Mouse (Mus musculus) lung, embryonic 15.5 days (tissue): ENCODE data around the gene BC016579. TPM values are rescaled to one million over a fixed set of nuclear protein-coding genes. Genes with fewer than 3 reads are reported as not detected.

ENCODE experiments used
- ATAC-seq: fragments of 200-750 bp; cut with Nextera tagmentation; 2 replicates; pipeline ENCODE4 v1.8.0; 2017; ENCODE audit warnings: moderate number of reproducible peaks, borderline replicate concordance; ENCODE audit not compliant: low FRiP score, low TSS enrichment; ENCODE audit errors: extremely low read depth
- H3K27ac ChIP-seq: fragments of 300-500 bp; sonication (generic); 2 replicates; pipeline ENCODE4 v1.5.1; 2015; ENCODE audit warnings: moderate library complexity, mild to moderate bottlenecking, inconsistent platforms
- H3K27me3 ChIP-seq: fragments of 300-500 bp; sonication (generic); 2 replicates; pipeline ENCODE4 v1.6.1; 2015; ENCODE audit warnings: inconsistent platforms
- H3K36me3 ChIP-seq: fragments of 300-500 bp; sonication (generic); 2 replicates; pipeline ENCODE4 v1.6.1; 2015; ENCODE audit warnings: inconsistent platforms
- H3K4me1 ChIP-seq: fragments of 300-500 bp; sonication (generic); 2 replicates; pipeline ENCODE4 v1.6.1; 2015; ENCODE audit warnings: inconsistent platforms
- H3K4me2 ChIP-seq: fragments of 300-500 bp; sonication (generic); 2 replicates; pipeline ENCODE4 v1.6.1; 2015; ENCODE audit warnings: inconsistent platforms, mild to moderate bottlenecking, moderate library complexity
- H3K4me3 ChIP-seq: fragments of 300-500 bp; sonication (generic); 2 replicates; pipeline ENCODE4 v1.5.1; 2015; ENCODE audit warnings: mild to moderate bottlenecking, inconsistent platforms
- H3K9ac ChIP-seq: fragments of 300-500 bp; sonication (generic); 2 replicates; pipeline ENCODE4 v1.6.1; 2015; ENCODE audit warnings: inconsistent platforms
- H3K9me3 ChIP-seq: fragments of 300-500 bp; sonication (generic); 2 replicates; pipeline ENCODE4 v1.6.1; 2016; ENCODE audit warnings: inconsistent platforms
- WGBS: fragments of 180-500 bp; shearing (Covaris S2); methylation state at CpG from one replicate; pipeline ENCODE4 v1.1.7; 2015; 5-methylcytosine and 5-hydroxymethylcytosine counted together
- polyA plus RNA-seq: library from polyadenylated mRNA; unstranded; fragments of >200 nt; fragmentation: Nextera tagmentation; extraction: Ambion mirVana; gene quantifications from 2 replicates; pipeline ENCODE4 v1.2.1, GENCODE M21; 2015

Gene BC016579
- polyA plus RNA-seq, 1 experiment from 2014 or later: 0.55 TPM

DNA sequence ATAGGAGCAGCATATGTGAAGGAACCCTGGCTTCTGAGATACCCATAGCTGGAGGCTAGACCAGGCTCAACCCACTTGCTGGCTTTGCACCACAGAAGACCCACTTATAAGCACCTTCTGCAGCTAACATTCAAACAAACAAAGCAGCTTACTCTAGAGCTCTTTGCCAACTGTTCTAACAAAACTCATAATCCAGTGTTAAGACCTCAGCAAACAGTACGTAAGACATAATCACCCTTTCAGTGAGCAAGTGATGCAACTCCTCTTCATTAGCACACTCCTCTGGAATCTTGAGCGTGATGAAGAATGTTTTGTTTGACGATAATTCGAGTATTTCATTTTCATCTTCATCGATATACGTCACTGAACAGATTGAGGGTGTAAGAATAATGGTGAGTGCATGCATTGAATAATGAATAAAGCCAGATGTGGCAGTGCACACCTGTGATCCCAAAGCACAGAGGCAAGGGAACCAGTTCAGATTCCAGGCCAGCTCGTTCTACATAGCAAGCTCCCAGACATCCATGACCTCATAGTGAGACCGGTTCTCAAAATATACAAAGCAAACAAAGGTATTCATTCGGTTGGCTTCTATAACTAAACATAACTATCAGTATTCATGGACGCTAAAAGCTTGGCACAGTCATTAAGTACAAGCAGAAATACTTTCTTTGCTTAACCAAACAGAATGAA lies 13.7 kb downstream of the BC016579 start:
- no peaks in the 10 kb centered on the region for H3K4me1 ChIP-seq
- no peak for ATAC-seq
- 44% methylated on average over 10 of the region's 10 CpGs for WGBS
- no peaks in the 10 kb centered on the region for H3K9me3 ChIP-seq
- no peak overlapping the region for H3K4me3 ChIP-seq
- H3K36me3 ChIP-seq: no peaks in the 10 kb centered on the region
- H3K27me3 ChIP-seq: peaks cover 5% of the 10 kb centered on the region; the same call in 1 of the 2 replicates
- H3K27ac ChIP-seq: no peak overlapping the region
- H3K9ac ChIP-seq: no peak overlapping the region
- H3K4me2 ChIP-seq: no peak overlapping the region

DNA sequence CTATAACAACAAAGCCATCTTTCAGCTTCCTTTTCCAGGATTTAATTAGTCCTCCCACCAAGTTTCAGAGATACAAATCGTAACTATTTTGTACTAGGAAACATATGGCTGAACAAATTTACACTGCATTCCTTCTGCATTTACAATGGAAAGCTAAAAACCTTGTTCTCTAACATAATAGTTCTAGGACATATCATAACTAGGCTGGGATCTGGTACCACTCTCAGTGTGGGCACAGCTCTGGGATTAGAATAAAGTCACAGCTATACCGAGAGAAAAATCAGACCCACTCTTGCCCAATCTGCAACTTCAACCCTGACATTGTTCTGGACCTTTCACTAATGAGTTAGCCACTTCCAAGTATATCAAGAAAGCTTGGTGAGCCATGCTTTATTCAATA lies 18.0 kb downstream of the BC016579 start:
- H3K4me3 ChIP-seq: no peak overlapping the region
- no peak overlapping the region for H3K9ac ChIP-seq
- H3K27ac ChIP-seq: no peak overlapping the region
- no peaks in the 10 kb centered on the region for H3K36me3 ChIP-seq
- H3K4me1 ChIP-seq: no peaks in the 10 kb centered on the region
- H3K4me2 ChIP-seq: no peak overlapping the region
- peaks cover 9% of the 10 kb centered on the region; the same call in 1 of the 2 replicates for H3K27me3 ChIP-seq
- ATAC-seq: no peak
- 73% methylated on average over 2 of the region's 2 CpGs for WGBS
- H3K9me3 ChIP-seq: no peaks in the 10 kb centered on the region

DNA sequence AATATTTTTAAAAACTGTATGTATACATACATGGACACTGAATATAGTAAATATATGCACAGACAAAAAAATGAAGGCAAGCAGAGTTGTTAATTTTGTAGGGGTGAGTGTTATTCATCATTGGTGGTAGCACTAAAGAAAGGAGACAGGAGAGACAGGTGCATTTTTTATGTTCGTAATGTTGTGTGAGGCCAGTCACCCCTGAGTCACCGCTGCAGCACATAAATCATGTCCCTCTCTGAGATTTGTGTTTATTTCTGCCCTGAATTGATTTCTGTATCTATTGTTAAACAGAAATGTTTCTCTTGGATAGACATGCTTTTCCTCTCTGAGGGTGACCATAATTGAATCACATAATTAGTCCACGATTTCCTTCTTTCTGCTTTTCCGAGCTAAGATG lies 21.4 kb downstream of the BC016579 start:
- Histone ChIP-seq H3K9me3 (no peaks in the 10 kb centered on the region), H3K36me3 (no peaks in the 10 kb centered on the region), H3K27me3 (peaks cover 5% of the 10 kb centered on the region; the same call in 1 of the 2 replicates), H3K4me1 (peaks cover 4% of the 10 kb centered on the region; the same call in 1 of the 2 replicates), H3K4me2 (no peak overlapping the region), H3K4me3 (no peak overlapping the region), H3K9ac (no peak overlapping the region), H3K27ac (no peak overlapping the region)
- 60% methylated on average over 4 of the region's 4 CpGs for WGBS
- no peak for ATAC-seq

DNA sequence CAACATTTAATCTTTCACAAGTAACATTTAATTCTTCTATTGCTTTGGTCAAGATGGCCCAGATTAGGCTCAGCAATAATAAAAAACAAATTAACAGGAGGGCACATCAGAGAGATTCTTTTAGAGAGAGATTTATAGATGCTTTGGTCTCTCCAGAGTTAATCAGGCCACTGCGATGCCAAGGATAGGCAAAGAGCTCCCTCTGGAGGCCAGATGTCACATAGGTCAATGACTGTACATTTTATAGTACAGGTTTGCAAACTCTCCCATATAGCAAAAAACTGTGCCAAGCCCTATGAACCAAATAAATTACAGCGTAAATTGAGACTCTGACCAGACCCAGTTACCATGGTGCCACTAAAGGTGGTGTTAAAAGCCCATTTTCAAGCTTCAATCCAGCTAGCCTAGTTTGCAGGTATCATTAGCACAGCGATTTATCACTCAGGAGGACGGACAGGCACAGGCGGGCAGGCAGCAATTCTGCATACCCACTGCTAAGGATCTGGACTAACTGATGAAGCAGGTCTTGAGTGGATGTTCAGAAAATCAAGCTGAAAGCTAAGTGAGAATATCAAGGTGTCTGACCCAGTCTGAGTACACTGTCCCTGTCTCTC lies 23.4 kb downstream of the BC016579 start:
- Histone ChIP-seq H3K4me2 (no peak overlapping the region), H3K9ac (no peak overlapping the region), H3K36me3 (no peaks in the 10 kb centered on the region), H3K4me3 (no peak overlapping the region), H3K4me1 (peaks cover 4% of the 10 kb centered on the region; the same call in 1 of the 2 replicates), H3K9me3 (no peaks in the 10 kb centered on the region), H3K27ac (no peak overlapping the region), H3K27me3 (peaks cover 5% of the 10 kb centered on the region; the same call in 1 of the 2 replicates)
- WGBS: 51% methylated on average over 5 of the region's 5 CpGs
- peak; percentile 69; the same call in 1 of the 2 replicates for ATAC-seq

DNA sequence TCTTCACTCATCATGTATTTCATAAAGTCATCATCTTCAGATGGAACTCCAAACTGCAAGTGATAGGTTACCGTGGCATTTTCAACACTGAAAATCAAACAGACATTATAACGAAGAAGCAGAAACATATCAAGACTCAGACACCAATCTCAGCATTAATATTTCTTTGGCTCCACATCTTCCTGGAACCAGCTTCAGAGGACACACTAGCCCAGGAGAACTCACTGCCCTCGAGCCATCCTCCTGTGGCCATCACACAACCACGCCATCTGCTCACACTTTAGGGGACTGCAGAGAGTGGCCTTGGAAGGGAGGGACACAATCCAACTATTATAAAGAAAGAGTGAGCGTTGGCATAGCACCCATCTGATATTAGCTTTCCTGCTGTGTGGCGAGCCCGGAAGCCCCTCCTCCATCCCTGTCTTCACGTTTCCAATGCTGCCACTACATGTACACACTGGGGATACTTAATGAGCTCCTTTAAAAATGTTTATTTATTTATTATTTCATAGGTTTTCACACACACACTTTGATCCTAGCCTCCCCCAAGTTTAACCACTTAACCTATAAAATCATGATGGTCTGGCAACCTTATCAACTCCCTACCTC lies 24.3 kb downstream of the BC016579 start:
- no peak overlapping the region for H3K27ac ChIP-seq
- peaks cover 4% of the 10 kb centered on the region; the same call in 1 of the 2 replicates for H3K4me1 ChIP-seq
- no peak overlapping the region for H3K4me2 ChIP-seq
- 52% methylated on average over 8 of the region's 8 CpGs for WGBS
- H3K9ac ChIP-seq: no peak overlapping the region
- H3K36me3 ChIP-seq: no peaks in the 10 kb centered on the region
- no peaks in the 10 kb centered on the region for H3K9me3 ChIP-seq
- peak; percentile 27; the same call in 1 of the 2 replicates for ATAC-seq
- H3K4me3 ChIP-seq: no peak overlapping the region
- peaks cover 1% of the 10 kb centered on the region; the same call in 1 of the 2 replicates for H3K27me3 ChIP-seq

DNA sequence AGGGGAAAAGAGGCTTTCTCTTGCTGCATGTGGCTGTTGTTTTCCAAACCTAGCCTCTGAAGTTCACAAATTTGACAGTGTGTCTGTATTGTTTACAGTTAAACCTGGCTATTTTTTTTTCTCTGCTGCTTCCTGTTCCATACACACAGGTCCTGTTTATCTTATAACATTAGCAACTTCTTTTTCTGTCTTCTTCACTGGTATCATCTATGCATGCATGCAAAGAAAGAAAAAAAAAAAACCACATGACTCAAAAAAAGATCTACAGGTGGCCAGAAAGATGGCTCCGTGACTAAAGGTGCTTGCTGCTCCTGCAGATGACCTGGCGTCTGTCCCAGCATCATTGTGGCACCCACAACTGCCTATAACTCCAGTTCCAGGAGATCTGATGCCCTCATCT lies 28.5 kb downstream of the BC016579 start:
- WGBS: 65% methylated on average over 2 of the region's 2 CpGs

DNA sequence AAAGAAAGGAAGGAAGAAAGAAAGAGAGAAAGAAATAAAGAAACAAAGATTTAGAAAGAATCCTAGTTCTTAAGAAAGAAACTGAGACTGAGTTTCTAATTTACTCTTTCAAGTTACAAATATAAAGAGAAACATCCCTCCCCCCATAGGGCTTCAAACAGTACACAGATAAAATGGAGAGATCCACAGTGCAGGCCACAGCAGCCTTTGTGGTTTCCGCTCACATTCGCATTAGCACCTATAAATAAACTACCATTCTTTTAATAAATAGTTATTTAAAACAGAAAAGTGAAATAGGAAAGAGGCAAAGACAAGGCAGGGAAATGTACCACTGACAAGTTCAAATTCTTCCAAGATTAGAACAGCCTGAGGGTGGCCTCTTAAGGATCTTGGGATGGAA lies 29.1 kb downstream of the BC016579 start:
- Histone ChIP-seq H3K4me3 (no peak overlapping the region), H3K4me1 (peaks cover 5% of the 10 kb centered on the region; the same call in 1 of the 2 replicates), H3K9me3 (no peaks in the 10 kb centered on the region), H3K27me3 (no peaks in the 10 kb centered on the region), H3K4me2 (no peak overlapping the region), H3K36me3 (no peaks in the 10 kb centered on the region), H3K27ac (no peak overlapping the region), H3K9ac (no peak overlapping the region)
- WGBS: 75% methylated on average over 2 of the region's 2 CpGs
- no peak for ATAC-seq

More for the DNA sequence above, 28.5 kb downstream of the BC016579 start:
- Histone ChIP-seq H3K9ac (no peak overlapping the region), H3K36me3 (no peaks in the 10 kb centered on the region), H3K4me2 (no peak overlapping the region), H3K27me3 (no peaks in the 10 kb centered on the region), H3K4me1 (peaks cover 4% of the 10 kb centered on the region; the same call in 1 of the 2 replicates), H3K9me3 (no peaks in the 10 kb centered on the region), H3K27ac (no peak overlapping the region), H3K4me3 (no peak overlapping the region)
- ATAC-seq: no peak

DNA sequence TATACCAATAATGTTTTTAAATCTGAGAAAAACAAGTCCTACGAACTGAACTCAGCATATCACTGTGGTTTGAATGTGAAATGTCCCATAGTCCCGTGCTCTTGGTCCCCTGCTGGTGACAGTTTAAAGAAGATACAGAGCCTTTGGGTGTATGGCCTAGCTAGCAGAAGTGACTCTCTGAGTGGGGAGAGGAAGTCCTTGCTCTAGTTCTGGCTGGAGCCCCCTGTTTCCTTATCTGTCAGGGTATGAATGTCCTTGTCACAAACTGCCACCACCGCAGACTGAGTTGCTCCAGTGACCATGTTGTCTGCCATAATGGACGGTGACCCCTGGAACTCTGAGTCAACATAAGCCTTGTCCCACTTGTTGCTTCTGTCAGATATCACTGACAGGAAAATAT lies 30.6 kb downstream of the BC016579 start:
- no peaks in the 10 kb centered on the region for H3K27me3 ChIP-seq
- ATAC-seq: no peak
- 82% methylated on average over 4 of the region's 4 CpGs for WGBS
- no peak overlapping the region for H3K27ac ChIP-seq
- H3K9me3 ChIP-seq: no peaks in the 10 kb centered on the region
- no peaks in the 10 kb centered on the region for H3K36me3 ChIP-seq
- H3K4me1 ChIP-seq: 0 out of 2 replicates have a peak, but pooled peaks cover 4% of the 10 kb centered on the region
- no peak overlapping the region for H3K9ac ChIP-seq
- H3K4me3 ChIP-seq: no peak overlapping the region
- no peak overlapping the region for H3K4me2 ChIP-seq

DNA sequence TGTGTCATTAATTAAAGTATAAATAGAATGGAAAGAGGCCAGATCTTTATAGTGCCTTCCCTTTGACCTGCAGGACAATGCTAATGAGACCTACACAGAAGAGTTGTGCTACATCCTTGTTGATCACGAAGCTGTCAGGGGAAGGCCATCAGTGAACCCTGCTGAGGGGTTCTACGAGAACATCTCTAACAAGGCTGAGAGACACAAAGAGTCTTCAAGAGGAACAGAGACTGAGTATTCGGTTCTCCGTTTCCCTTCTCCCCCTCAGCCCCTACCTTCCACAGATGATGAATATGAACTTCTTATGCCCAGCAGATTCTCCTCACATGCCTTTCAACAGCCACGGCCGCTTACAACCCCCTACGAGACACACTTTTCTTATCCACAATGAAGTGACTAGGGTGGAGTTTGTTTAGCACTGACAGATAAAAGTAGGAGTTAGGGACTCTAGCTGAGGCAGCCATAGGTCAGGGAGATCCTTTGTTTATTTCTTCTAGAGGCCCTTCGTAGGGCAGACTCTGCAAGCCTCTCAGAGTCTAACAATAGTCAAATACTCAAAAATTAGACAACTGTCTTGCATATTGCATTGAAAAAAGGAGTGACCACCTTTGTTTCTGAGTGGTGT lies 34.0 kb downstream of the BC016579 start:
- no peak overlapping the region for H3K9ac ChIP-seq
- H3K27me3 ChIP-seq: no peaks in the 10 kb centered on the region
- WGBS: 23% methylated on average over 8 of the region's 8 CpGs
- H3K9me3 ChIP-seq: no peaks in the 10 kb centered on the region
- no peak overlapping the region for H3K4me3 ChIP-seq
- H3K4me2 ChIP-seq: no peak overlapping the region
- no peaks in the 10 kb centered on the region for H3K36me3 ChIP-seq
- ATAC-seq: no peak
- no peak overlapping the region for H3K27ac ChIP-seq
- 0 out of 2 replicates have a peak, but pooled peaks cover 4% of the 10 kb centered on the region for H3K4me1 ChIP-seq

DNA sequence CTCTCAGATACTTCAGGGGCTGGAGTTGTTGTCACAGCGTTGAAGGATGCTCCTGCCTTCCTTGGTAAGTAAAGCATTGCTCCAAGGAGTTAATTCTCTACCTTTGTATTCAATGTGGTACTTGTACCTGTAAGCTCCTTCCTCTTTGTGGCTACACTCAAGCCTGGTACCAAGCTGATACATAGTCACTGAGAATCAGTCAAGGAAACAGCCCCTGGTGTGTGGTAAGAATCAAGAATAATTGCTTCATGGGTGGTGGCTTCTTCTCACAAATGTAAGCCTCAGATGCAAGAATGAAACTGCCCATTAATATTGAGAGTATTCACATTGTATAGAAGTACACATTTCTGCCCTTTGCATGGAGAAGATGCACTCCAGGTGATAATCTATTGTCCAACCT lies 37.9 kb downstream of the BC016579 start:
- H3K4me2 ChIP-seq: no peak overlapping the region
- ATAC-seq: no peak
- H3K4me1 ChIP-seq: 0 out of 2 replicates have a peak, but pooled peaks cover 4% of the 10 kb centered on the region
- H3K36me3 ChIP-seq: no peaks in the 10 kb centered on the region
- H3K27me3 ChIP-seq: no peaks in the 10 kb centered on the region
- no peak overlapping the region for H3K27ac ChIP-seq
- no peak overlapping the region for H3K4me3 ChIP-seq
- H3K9me3 ChIP-seq: no peaks in the 10 kb centered on the region
- WGBS: 86% methylated on average over 1 of the region's 1 CpGs
- no peak overlapping the region for H3K9ac ChIP-seq

DNA sequence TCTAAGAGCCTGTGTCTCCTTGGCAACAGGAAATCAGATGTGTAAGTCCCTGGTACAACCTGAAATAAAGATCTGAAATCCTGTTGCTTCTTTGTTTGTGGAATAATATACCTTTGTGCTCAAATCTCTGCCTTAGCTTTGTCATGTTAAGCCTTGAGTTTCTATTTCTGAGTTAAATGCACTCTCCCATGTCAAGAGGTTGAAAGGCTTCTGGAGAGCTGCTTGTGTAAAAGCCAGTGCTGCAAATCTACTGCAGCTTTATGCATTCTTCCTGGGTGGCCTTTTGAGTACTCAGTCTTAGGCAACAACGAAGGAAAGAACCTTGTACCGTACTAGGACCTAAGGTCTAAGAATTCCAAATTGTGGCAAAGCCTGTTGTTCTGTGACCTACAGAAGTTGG lies 40.6 kb downstream of the BC016579 start:
- Histone ChIP-seq H3K27me3 (no peaks in the 10 kb centered on the region), H3K9ac (no peak overlapping the region), H3K4me1 (0 out of 2 replicates have a peak, but pooled peaks cover 8% of the 10 kb centered on the region), H3K9me3 (no peaks in the 10 kb centered on the region), H3K36me3 (no peaks in the 10 kb centered on the region), H3K27ac (no peak overlapping the region), H3K4me2 (no peak overlapping the region), H3K4me3 (no peak overlapping the region)
- ATAC-seq: no peak
- 53% methylated on average over 2 of the region's 2 CpGs for WGBS
